Mouse (Mus musculus) C2C12 (cell line): ENCODE data around the gene Cdan1. TPM values are rescaled to one million over a fixed set of nuclear protein-coding genes. Genes with fewer than 3 reads are reported as not detected.

Experiments
- H3K27me3 ChIP-seq: one replicate; pipeline ENCODE4 v1.6.1; 2011; ENCODE audit not compliant: control insufficient read depth, insufficient read depth, insufficient read length
- H3K36me3 ChIP-seq: one replicate; pipeline ENCODE4 v1.6.1; 2011; ENCODE audit not compliant: control insufficient read depth, insufficient read depth
- H3K4me3 ChIP-seq: one replicate; pipeline ENCODE4 v1.5.1; 2011; ENCODE audit warnings: mild to moderate bottlenecking, control low read depth; ENCODE audit not compliant: poor library complexity, insufficient read depth, severe bottlenecking
- H3K79me2 ChIP-seq: one replicate; pipeline ENCODE4 v1.6.1; 2011; ENCODE audit not compliant: control insufficient read depth, insufficient read depth
- H3K79me3 ChIP-seq: one replicate; pipeline ENCODE4 v1.6.1; 2011; ENCODE audit warnings: low read depth, control low read depth
- H3ac ChIP-seq: one replicate; pipeline ENCODE3; 2011; ENCODE audit warnings: low read depth; ENCODE audit not compliant: control insufficient read depth, insufficient read length
- CEBPB ChIP-seq: IDR thresholded peaks from one replicate; pipeline ENCODE4 v1.6.1; 2011; ENCODE audit warnings: low read depth, mild to moderate bottlenecking, control low read depth, moderate library complexity
- CTCF ChIP-seq: IDR thresholded peaks from one replicate; pipeline ENCODE4 v1.5.1; 2011; ENCODE audit not compliant: control insufficient read depth, insufficient read depth, insufficient read length
- FOSL1 ChIP-seq: IDR thresholded peaks from one replicate; pipeline ENCODE4 v1.8.0; 2011; ENCODE audit warnings: mild to moderate bottlenecking, low read length; ENCODE audit not compliant: poor library complexity, insufficient read depth, severe bottlenecking
- MAX ChIP-seq: IDR thresholded peaks from one replicate; pipeline ENCODE4 v1.6.1; 2011; ENCODE audit warnings: mild to moderate bottlenecking, control low read depth
- MYOD1 ChIP-seq: IDR thresholded peaks from one replicate; pipeline ENCODE4 v1.6.1; 2011; ENCODE audit warnings: low read depth; ENCODE audit not compliant: control insufficient read depth, insufficient read length
- MYOG ChIP-seq: IDR thresholded peaks from one replicate; pipeline ENCODE4 v1.6.1; 2011; ENCODE audit not compliant: control insufficient read depth, insufficient read length; ENCODE audit errors: extremely low read depth
- USF1 ChIP-seq: IDR thresholded peaks from one replicate; pipeline ENCODE4 v1.6.1; 2011; ENCODE audit warnings: low read depth, mild to moderate bottlenecking, control low read depth, moderate library complexity
- polyA plus RNA-seq: library from polyadenylated mRNA; unstranded; fragments of >200 nt; fragmentation: generic; extraction: Trizol; gene quantifications from one replicate; pipeline ENCODE4 v1.2.1, GENCODE M21; 2012; ENCODE audit warnings: missing spikeins

Gene Cdan1
- polyA plus RNA-seq, 1 experiment = 6.5 TPM

DNA sequence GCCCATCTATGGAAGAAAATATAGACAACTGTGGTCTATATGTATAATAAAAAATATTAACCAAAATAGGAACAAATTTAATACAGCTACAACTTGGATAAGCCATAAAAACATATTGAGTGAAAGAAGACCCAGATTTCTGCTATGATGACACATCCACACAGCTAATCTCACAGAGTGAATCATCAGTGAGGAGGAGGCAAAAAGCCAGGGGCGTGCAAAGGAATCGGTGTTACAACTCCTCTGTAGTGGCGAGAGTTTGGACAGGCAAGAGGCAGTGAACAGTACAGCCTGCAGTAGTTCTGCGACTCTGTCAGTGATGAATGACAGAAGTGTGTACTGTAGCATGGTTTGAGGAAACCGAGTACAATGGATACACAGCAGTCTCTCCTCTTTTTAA, 17.4 kb upstream of the Cdan1 start:
- no peaks in the 10 kb centered on the region for H3K79me2 ChIP-seq
- H3ac ChIP-seq = no peak overlapping the region
- TF ChIP-seq MYOG = no peak
- TF ChIP-seq CTCF = no peak
- peak; percentile 9 for TF ChIP-seq CEBPB
- TF ChIP-seq MYOD1 = no peak
- no peak for TF ChIP-seq USF1
- peak; percentile 38 for TF ChIP-seq FOSL1
- TF ChIP-seq MAX = no peak
- H3K27me3 ChIP-seq = no peaks in the 10 kb centered on the region
- H3K4me3 ChIP-seq = no peak overlapping the region
- no peaks in the 10 kb centered on the region for H3K79me3 ChIP-seq
- H3K36me3 ChIP-seq = peaks cover 63% of the 10 kb centered on the region

DNA sequence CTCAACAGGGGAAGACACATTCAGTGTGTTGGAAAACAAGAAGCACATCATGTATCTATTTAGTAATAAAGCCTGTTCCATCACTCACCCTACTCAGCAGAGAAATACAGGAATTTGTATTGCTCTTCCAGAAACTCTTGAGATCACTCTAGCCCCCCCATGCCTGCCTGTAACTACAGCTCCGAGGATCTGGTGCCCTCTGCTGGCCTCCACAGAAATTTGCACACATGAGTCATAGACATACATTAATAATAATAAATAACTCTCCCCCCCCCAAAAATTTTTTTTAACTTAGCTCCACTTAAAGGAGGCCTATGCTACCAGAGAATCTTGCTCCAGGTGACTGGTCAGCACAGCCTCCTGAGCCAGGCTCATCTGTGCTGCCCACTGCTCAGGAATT, 16.6 kb upstream of the Cdan1 start:
- H3K36me3 ChIP-seq = peaks cover 56% of the 10 kb centered on the region
- TF ChIP-seq FOSL1 = no peak

DNA sequence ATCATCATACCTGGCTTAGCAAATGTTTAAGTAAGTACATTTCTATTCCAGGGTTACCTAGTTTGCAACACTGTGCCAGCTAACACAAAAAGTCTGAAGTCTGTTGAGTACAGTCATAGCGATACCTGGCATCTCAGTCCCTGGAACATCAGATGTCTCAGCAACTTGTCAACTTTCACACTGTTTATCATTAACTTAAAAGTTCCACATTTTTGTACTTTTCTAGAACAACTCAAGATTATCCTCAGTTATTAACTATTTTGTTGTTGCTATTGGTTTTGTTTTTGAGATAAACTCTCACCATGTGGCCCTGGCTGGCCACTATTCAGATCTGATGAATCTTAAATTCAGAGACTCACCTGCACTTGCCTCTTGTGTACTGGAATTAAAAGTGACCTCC, 13.5 kb upstream of the Cdan1 start:
- H3K27me3 ChIP-seq = no peaks in the 10 kb centered on the region
- no peak overlapping the region for H3ac ChIP-seq
- no peak overlapping the region for H3K4me3 ChIP-seq
- no peak for TF ChIP-seq CEBPB
- no peak for TF ChIP-seq FOSL1
- no peak for TF ChIP-seq USF1
- TF ChIP-seq CTCF = no peak
- TF ChIP-seq MYOG = no peak
- no peak for TF ChIP-seq MAX
- no peak for TF ChIP-seq MYOD1
- peaks cover 47% of the 10 kb centered on the region for H3K36me3 ChIP-seq
- H3K79me2 ChIP-seq = no peaks in the 10 kb centered on the region
- H3K79me3 ChIP-seq = no peaks in the 10 kb centered on the region

More for the DNA sequence above, 16.6 kb upstream of the Cdan1 start:
- no peak overlapping the region for H3ac ChIP-seq
- H3K79me3 ChIP-seq = no peaks in the 10 kb centered on the region
- no peak overlapping the region for H3K4me3 ChIP-seq
- no peaks in the 10 kb centered on the region for H3K27me3 ChIP-seq
- H3K79me2 ChIP-seq = no peaks in the 10 kb centered on the region

DNA sequence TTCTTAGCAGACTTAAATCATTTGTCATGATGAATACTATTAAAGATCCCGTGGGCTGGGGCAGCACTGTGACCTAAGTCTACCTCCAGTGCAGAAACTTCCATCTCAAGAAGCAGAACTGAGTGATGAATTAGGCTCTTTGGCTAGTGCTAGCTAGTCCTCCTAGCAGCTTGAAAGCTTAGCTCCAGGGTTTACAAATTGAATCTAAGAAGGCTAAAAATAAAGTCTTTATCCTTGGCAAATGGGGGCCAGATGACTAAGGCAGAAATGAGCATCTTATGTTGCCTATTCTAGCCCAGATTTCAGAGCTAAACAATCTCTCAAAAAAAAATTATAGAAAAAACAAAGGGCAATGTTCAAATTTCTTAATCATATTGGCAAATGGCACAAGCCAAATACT, 10.8 kb upstream of the Cdan1 start:
- Histone ChIP-seq H3K4me3 (no peak overlapping the region), H3K79me3 (no peaks in the 10 kb centered on the region), H3K79me2 (no peaks in the 10 kb centered on the region), H3K27me3 (no peaks in the 10 kb centered on the region), H3K36me3 (peaks cover 40% of the 10 kb centered on the region), H3ac (no peak overlapping the region)
- TF ChIP-seq MYOG (no peak), FOSL1 (no peak), MAX (no peak), MYOD1 (no peak), CTCF (no peak), CEBPB (no peak), USF1 (no peak)

DNA sequence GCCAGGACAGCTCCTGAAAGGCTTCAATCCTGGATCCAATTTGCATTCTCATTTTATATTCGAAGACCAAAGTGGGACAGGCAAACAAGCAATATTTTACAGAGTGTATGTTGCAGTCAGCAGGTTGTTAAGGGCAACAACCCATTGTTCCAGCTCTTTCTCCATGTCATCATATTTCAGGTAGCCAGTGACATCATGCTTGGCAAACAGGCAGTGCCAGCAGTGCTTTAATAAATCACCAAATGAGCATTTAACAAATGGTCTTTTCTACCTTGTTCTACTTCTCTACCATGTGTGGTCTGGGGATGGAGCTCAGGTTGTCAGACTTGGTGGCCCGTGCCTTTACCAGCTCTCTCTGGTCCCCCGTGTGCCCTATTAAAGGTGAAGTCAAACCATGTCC, 8.2 kb upstream of the Cdan1 start:
- Histone ChIP-seq H3K27me3 (no peaks in the 10 kb centered on the region), H3K79me2 (no peaks in the 10 kb centered on the region), H3K79me3 (no peaks in the 10 kb centered on the region), H3ac (no peak overlapping the region), H3K36me3 (peaks cover 16% of the 10 kb centered on the region), H3K4me3 (no peak overlapping the region)
- no peak for TF ChIP-seq USF1
- no peak for TF ChIP-seq MAX
- no peak for TF ChIP-seq FOSL1
- no peak for TF ChIP-seq MYOG
- no peak for TF ChIP-seq MYOD1
- TF ChIP-seq CEBPB = no peak
- TF ChIP-seq CTCF = no peak

DNA sequence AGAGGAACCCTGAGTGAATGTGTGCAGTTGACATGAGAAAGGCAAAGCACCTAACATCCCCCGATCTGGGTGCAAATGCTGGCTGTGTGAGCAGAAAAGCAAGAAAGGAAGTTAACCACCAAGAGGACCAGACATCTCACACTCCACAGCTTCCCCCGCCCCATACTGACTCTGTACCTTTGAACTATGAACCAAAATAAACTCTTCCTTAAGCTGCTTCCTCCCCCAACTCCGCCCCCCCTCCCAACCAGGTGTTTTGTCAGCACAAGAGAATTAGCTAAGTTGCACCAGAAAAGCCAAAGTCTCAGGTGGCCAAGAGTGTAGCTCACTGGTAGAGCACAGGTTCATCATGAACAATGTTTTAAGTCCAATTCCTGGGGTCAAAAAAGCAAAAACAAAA, 3.2 kb upstream of the Cdan1 start:
- TF ChIP-seq CTCF (no peak), USF1 (no peak), MAX (no peak), CEBPB (no peak), MYOG (no peak), FOSL1 (no peak), MYOD1 (no peak)
- Histone ChIP-seq H3ac (no peak overlapping the region), H3K4me3 (no peak overlapping the region), H3K36me3 (no peaks in the 10 kb centered on the region), H3K79me2 (peaks cover 20% of the 10 kb centered on the region), H3K27me3 (no peaks in the 10 kb centered on the region), H3K79me3 (peaks cover 4% of the 10 kb centered on the region)
